Mouse (Mus musculus) myocyte (in vitro differentiated cells): ENCODE data around the gene Cacna2d4.

Experiments
- CEBPB ChIP-seq: IDR thresholded peaks from 2 replicates; pipeline ENCODE4 v1.6.1; 2011; ENCODE audit warnings: mild to moderate bottlenecking, moderate library complexity; ENCODE audit not compliant: poor library complexity, insufficient read depth, severe bottlenecking
- MYOD1 ChIP-seq, 3 experiments: IDR thresholded peaks; one replicate each; pipeline ENCODE4 v1.6.1; 2011; ENCODE audit warnings: control low read depth in 2 of 3, low read depth in 2 of 3, mild to moderate bottlenecking in 2 of 3, moderate library complexity in 1 of 3; ENCODE audit not compliant: insufficient read length in 2 of 3, control insufficient read depth in 1 of 3
- USF1 ChIP-seq: IDR thresholded peaks from one replicate; pipeline ENCODE4 v1.6.1; 2011; ENCODE audit warnings: low read depth, mild to moderate bottlenecking, control low read depth, moderate library complexity

DNA sequence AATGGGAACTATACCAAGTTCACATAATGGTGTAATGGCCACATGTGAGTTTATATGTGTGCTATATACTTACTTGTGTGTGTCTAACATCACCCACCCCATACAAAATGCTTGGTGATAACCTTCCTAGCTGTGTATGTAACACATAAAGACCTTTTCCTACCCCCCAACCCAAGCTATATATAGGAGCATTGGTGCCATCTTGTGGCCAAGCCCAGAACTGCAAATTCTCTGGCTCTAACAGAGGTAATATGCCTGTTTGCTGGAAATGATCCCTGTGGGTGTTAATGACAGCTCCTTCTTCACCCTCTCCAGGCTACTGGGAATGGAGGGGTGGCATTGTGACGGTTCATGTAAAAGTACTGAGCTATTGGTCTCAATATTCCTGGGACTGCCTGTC, 111.9 kb downstream of the Cacna2d4 start:
- no peak for TF ChIP-seq CEBPB
- TF ChIP-seq MYOD1 (IDR thresholded peaks at IDR 0.05; ENCODE audit: control insufficient read depth in 1 of 3, insufficient read length in 2 of 3, low read depth in 2 of 3) = no peak
- no peak for TF ChIP-seq USF1
